Mouse (Mus musculus) liver, postnatal 0 days (tissue): ENCODE results near the gene Ints14.

Source experiments
- CTCF ChIP-seq: sonication (generic); IDR thresholded peaks from 2 replicates; pipeline ENCODE4 v1.5.1; 2016; ENCODE audit warnings: antibody characterized with exemption, low read depth
- EP300 ChIP-seq: IDR thresholded peaks from 2 replicates; pipeline ENCODE4 v1.6.1; 2016; ENCODE audit warnings: antibody characterized with exemption, low read depth, mild to moderate bottlenecking

- TF ChIP-seq CTCF: no peak
- no peak for TF ChIP-seq EP300
Measured at GRCm38 (mm10) chr9:64914629-64915028, 46.1 kb upstream of the Ints14 start.
